Mouse (Mus musculus) hindbrain, embryonic 15.5 days (tissue): Measurements from ENCODE around the gene Pde2a. TPM values are rescaled to one million over a fixed set of nuclear protein-coding genes. Genes with fewer than 3 reads are reported as not detected.

Source experiments
- ATAC-seq: fragments of 200-750 bp; cut with Nextera tagmentation; 2 replicates; pipeline ENCODE4 v1.8.0; 2017; ENCODE audit warnings: low read depth, moderate number of reproducible peaks, moderate TSS enrichment; ENCODE audit not compliant: low FRiP score
- H3K27ac ChIP-seq: fragments of 300-500 bp; sonication (generic); replicated peaks from 2 replicates; pipeline ENCODE4 v1.5.1; 2015; ENCODE audit warnings: mild to moderate bottlenecking, inconsistent platforms
- H3K27me3 ChIP-seq: fragments of 300-500 bp; sonication (generic); 2 replicates; pipeline ENCODE4 v1.6.1; 2015; ENCODE audit warnings: control low read depth, inconsistent platforms
- H3K36me3 ChIP-seq: fragments of 300-500 bp; sonication (generic); 2 replicates; pipeline ENCODE4 v1.6.1; 2015; ENCODE audit warnings: control low read depth, inconsistent platforms
- H3K4me1 ChIP-seq: fragments of 300-500 bp; sonication (generic); replicated peaks from 2 replicates; pipeline ENCODE4 v1.6.1; 2015; ENCODE audit warnings: control low read depth, inconsistent platforms
- H3K4me2 ChIP-seq: fragments of 300-500 bp; sonication (generic); 2 replicates; pipeline ENCODE4 v1.6.1; 2015; ENCODE audit warnings: moderate library complexity, mild to moderate bottlenecking, inconsistent platforms
- H3K4me3 ChIP-seq: fragments of 300-500 bp; sonication (generic); 2 replicates; pipeline ENCODE4 v1.5.1; 2015; ENCODE audit warnings: mild to moderate bottlenecking, inconsistent platforms
- H3K9ac ChIP-seq: fragments of 300-500 bp; sonication (generic); 2 replicates; pipeline ENCODE4 v1.6.1; 2015; ENCODE audit warnings: inconsistent platforms
- H3K9me3 ChIP-seq: fragments of 300-500 bp; sonication (generic); 2 replicates; pipeline ENCODE4 v1.6.1; 2016; ENCODE audit warnings: control low read depth, inconsistent platforms
- WGBS: fragments of 180-500 bp; shearing (Covaris S2); methylation state at CpG from one replicate; pipeline ENCODE4 v1.1.7; 2015; 5-methylcytosine and 5-hydroxymethylcytosine counted together
- polyA plus RNA-seq: library from polyadenylated mRNA; unstranded; fragments of >200 nt; fragmentation: Nextera tagmentation; extraction: Ambion mirVana; gene quantifications from 2 replicates; pipeline ENCODE4 v1.2.1, GENCODE M21; 2015

Pde2a gene
- polyA plus RNA-seq, 1 experiment from 2014 or later, result 34.8 TPM

DNA sequence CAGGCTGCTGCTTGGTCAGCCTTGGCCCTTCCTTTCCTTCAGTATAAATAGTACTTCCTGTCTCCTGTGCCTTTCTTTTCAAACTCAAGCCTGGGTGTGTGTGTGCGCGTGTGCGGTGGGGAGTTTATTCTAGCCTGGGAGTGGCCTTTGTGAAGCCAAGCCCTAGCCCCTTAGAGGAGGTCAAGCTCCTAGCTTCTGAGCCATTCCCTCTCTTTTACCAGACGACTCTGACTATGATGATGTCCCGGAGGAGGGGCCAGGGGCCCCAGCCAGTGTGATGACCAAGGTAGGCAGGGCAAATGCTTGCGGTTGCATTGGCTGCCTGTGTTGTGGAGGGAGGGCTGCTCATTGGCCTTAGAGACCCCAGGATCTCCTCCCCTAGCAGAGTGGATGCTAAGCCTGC, 36.2 kb upstream of the Pde2a start:
- Histone ChIP-seq H3K9me3 (no peaks in the 10 kb centered on the region), H3K36me3 (no peaks in the 10 kb centered on the region), H3K9ac (no peak overlapping the region), H3K4me2 (no peak overlapping the region), H3K27me3 (no peaks in the 10 kb centered on the region), H3K27ac (no peak overlapping the region), H3K4me1 (no peaks in the 10 kb centered on the region), H3K4me3 (no peak overlapping the region)
- WGBS, result 57% methylated on average over 6 of the region's 6 CpGs
- no peak for ATAC-seq

DNA sequence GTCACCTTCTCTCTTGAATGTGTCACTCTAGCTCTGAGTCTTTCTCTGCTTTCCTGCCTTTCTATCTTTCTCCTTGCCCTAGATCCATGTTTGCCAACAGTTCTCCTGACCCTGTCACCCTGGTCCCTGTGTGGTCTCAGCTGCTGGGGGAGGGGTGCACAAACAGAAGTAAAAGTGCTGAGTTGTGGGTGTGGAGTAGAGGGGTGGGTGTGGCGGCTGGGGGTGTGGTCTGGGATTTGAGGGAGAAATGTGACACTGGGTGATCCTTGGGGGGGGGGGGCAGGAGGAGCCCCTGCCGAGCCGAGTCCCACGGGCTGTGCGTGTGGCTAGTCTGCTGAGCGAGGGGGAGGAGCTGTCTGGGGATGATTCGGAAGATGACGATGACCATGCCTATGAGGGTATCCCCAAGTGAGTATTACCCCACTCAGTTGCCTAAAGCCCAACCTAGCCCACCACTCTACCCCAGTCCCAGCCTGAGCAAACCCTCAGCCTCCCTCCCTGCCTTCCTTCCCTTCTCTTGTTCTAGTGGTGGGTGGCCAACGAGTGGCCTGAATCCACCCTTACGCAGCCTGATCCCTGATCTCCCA, 35.5 kb upstream of the Pde2a start:
- 70% methylated on average over 10 of the region's 10 CpGs for WGBS
- no peak overlapping the region for H3K27ac ChIP-seq
- H3K9ac ChIP-seq, result no peak overlapping the region
- H3K4me3 ChIP-seq, result no peak overlapping the region
- no peaks in the 10 kb centered on the region for H3K9me3 ChIP-seq
- H3K4me1 ChIP-seq, result no peaks in the 10 kb centered on the region
- ATAC-seq, result no peak
- no peaks in the 10 kb centered on the region for H3K36me3 ChIP-seq
- H3K4me2 ChIP-seq, result no peak overlapping the region
- H3K27me3 ChIP-seq, result no peaks in the 10 kb centered on the region

- Histone ChIP-seq H3K4me3 (no peak overlapping the region), H3K27me3 (no peaks in the 10 kb centered on the region), H3K4me2 (no peak overlapping the region), H3K4me1 (peaks cover 3% of the 10 kb centered on the region; the same call in 1 of the 2 replicates), H3K9me3 (no peaks in the 10 kb centered on the region), H3K27ac (no peak overlapping the region), H3K9ac (no peak overlapping the region), H3K36me3 (no peaks in the 10 kb centered on the region)
- 95% methylated on average over 6 of the region's 6 CpGs for WGBS
- no peak for ATAC-seq
Observed at GRCm38 (mm10) chr7:101389256-101389655, 32.2 kb upstream of the Pde2a start.

DNA sequence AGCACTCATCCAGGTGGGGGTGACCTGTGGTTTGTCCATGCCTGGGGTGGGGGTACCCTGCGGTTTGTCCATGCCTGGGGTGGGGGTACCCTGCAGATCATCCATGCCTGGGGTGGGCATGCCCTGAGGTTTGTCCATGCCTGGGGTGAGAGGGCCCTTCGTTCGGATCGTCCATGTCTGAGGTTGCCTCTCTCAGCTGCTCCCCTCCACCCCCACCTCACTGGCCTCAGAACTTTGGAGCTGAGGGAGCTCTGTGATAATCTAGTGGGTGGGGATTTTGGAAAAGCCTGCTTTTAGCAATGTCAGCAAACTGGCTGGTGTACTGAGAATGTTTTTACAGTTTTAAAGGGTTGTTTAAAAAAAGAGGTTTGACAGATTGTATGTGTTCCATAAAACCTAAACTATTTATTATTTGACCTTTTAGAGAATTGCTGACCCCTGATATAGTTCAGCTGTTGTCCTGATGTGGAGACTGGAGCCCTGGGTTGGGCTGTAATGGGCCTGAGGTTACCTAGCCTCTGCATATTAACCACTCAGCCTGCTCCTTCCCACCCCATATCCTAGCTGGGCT, 29.5 kb upstream of the Pde2a start:
- ATAC-seq, result no peak
- Histone ChIP-seq H3K36me3 (no peaks in the 10 kb centered on the region), H3K4me1 (peaks cover 3% of the 10 kb centered on the region; the same call in 1 of the 2 replicates), H3K9ac (no peak overlapping the region), H3K4me3 (no peak overlapping the region), H3K4me2 (no peak overlapping the region), H3K9me3 (no peaks in the 10 kb centered on the region), H3K27ac (peak overlapping the region; percentile 11; the same call in 1 of the 2 replicates), H3K27me3 (no peaks in the 10 kb centered on the region)
- 81% methylated on average over 4 of the region's 4 CpGs for WGBS

DNA sequence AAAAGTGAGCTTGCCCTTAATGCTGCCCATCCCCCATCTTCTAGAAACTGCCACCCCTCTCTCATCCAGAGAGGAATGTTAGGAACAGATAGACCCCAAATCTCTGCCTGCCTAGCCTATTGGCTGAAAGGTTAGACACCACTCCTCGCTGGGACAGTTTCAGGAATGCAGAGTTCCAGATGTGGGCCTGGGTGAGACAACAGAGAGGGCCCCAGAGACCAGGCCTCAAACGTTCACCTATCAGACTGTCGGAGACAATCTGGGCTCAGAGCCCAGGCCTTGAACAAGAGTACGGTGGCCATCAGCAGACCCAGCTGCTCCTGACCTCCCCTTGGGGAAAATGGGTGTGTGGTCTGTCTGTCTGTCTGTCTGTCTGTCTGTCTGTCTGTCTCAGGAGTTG, 28.5 kb upstream of the Pde2a start:
- H3K4me1 ChIP-seq, result peaks cover 3% of the 10 kb centered on the region; the same call in 1 of the 2 replicates
- no peaks in the 10 kb centered on the region for H3K9me3 ChIP-seq
- 58% methylated on average over 4 of the region's 4 CpGs for WGBS
- no peaks in the 10 kb centered on the region for H3K36me3 ChIP-seq
- H3K4me3 ChIP-seq, result no peak overlapping the region
- H3K4me2 ChIP-seq, result no peak overlapping the region
- H3K27ac ChIP-seq, result peak overlapping the region; percentile 47; the same call in 1 of the 2 replicates
- H3K9ac ChIP-seq, result no peak overlapping the region
- no peaks in the 10 kb centered on the region for H3K27me3 ChIP-seq
- no peak for ATAC-seq

DNA sequence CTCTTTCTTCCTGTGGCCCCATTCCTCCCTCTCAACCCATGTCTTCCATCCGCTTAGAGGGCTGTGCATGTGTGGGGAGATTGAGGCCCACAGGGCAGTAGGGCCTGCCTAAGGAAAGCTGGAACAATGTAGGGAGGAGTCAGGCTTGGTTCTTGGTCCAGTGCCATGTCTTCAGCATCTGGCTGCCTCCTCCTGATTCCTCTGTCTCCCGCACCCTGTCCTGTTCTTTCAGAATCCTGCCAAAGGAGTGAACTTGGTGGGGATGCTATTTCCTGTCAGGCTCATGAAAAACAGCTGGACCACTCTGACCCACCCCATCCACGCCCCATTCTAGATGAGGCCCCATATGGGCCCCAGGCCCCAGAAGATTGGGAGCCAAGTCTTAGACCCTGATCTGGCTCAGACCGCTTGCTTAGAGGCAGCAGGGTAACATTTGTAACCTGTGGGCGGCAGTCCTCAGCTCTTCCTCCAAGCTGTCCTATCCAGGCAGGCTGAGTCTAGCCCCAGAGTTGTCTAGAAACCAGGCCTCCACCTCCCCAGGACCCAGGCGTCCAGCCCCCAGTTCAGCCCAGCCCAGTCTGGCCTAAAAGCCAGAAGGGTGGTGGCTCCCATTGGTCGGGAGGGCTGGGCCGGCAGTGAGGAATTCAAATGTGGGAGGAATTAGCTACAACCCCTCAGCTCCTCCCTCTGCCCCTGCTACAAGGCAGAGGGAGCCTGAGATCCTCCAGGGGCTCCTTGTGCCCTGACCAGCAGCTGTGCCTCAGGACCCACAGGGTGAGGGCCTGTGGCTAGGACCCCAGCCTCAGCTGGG, 27.6 kb upstream of the Pde2a start:
- Histone ChIP-seq H3K9me3 (no peaks in the 10 kb centered on the region), H3K4me1 (peaks cover 3% of the 10 kb centered on the region; the same call in 1 of the 2 replicates), H3K4me3 (no peak overlapping the region), H3K27ac (peak overlapping the region; percentile 47; the same call in 1 of the 2 replicates), H3K9ac (no peak overlapping the region), H3K4me2 (no peak overlapping the region), H3K27me3 (no peaks in the 10 kb centered on the region), H3K36me3 (no peaks in the 10 kb centered on the region)
- WGBS, result 52% methylated on average over 8 of the region's 8 CpGs
- peak; percentile 27; the same call in 1 of the 2 replicates for ATAC-seq

- WGBS, result 74% methylated on average over 3 of the region's 3 CpGs
- Histone ChIP-seq H3K4me2 (no peak overlapping the region), H3K9me3 (no peaks in the 10 kb centered on the region), H3K36me3 (no peaks in the 10 kb centered on the region), H3K9ac (no peak overlapping the region), H3K4me3 (no peak overlapping the region), H3K4me1 (peaks cover 3% of the 10 kb centered on the region; the same call in 1 of the 2 replicates), H3K27me3 (no peaks in the 10 kb centered on the region), H3K27ac (no peak overlapping the region)
- no peak for ATAC-seq
Observed at GRCm38 (mm10) chr7:101394569-101394968, 26.9 kb upstream of the Pde2a start.

GRCm38 (mm10) chr7:101395471-101395870, 26.0 kb upstream of the Pde2a start:
- H3K27me3 ChIP-seq, result no peaks in the 10 kb centered on the region
- no peaks in the 10 kb centered on the region for H3K36me3 ChIP-seq
- 72% methylated on average over 2 of the region's 2 CpGs for WGBS
- H3K27ac ChIP-seq, result no peak overlapping the region
- H3K4me3 ChIP-seq, result no peak overlapping the region
- no peaks in the 10 kb centered on the region for H3K9me3 ChIP-seq
- peak; percentile 9; the same call in 1 of the 2 replicates for ATAC-seq
- no peak overlapping the region for H3K4me2 ChIP-seq
- no peak overlapping the region for H3K9ac ChIP-seq
- peaks cover 3% of the 10 kb centered on the region; the same call in 1 of the 2 replicates for H3K4me1 ChIP-seq

DNA sequence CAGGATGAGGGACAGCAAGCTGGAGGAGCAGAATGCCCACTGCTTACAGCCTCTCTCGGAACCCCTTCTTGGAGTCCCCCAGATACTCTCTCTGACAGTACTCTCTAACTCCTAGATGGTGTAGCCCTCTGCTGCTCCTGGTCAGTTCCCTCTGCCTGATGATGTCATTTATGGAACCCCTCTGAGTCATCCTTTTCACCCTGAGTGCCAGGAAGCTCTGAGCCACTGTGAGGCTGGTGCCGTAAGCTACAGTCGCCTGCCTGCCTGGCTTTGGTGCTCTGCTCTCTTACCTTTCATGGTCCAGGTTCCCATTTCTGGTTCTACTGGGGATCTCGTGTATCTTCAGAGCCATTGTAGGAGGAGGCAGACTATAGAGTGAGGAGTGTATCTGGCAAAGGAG, 24.3 kb upstream of the Pde2a start:
- Histone ChIP-seq H3K9ac (no peak overlapping the region), H3K27me3 (no peaks in the 10 kb centered on the region), H3K9me3 (no peaks in the 10 kb centered on the region), H3K4me3 (no peak overlapping the region), H3K4me1 (peaks cover 3% of the 10 kb centered on the region; the same call in 1 of the 2 replicates), H3K4me2 (no peak overlapping the region), H3K27ac (no peak overlapping the region), H3K36me3 (no peaks in the 10 kb centered on the region)
- ATAC-seq, result no peak
- WGBS, result 87% methylated on average over 4 of the region's 4 CpGs

DNA sequence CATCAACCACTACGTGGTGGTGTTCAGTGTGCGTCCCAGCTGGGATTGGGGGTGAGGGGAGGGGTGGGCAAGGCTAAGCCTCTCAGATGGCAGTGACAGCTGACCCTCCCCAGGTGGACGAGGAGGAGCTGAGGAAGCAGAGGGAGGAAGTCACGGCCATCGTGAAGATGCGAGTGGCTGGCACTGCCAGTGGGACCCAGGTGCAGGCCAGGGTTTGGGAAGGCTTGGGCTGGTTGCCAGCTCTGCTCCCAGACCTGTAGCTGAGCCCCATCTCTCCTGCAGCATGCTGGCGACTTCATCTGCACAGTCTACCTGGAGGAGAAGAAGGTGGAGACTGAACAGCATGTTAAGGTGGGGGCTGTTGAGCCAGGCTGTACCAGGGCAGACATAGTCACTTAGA, 20.0 kb upstream of the Pde2a start:
- Histone ChIP-seq H3K4me3 (no peak overlapping the region), H3K9me3 (no peaks in the 10 kb centered on the region), H3K27ac (no peak overlapping the region), H3K36me3 (no peaks in the 10 kb centered on the region), H3K9ac (no peak overlapping the region), H3K27me3 (no peaks in the 10 kb centered on the region), H3K4me2 (no peak overlapping the region), H3K4me1 (no peaks in the 10 kb centered on the region)
- no peak for ATAC-seq
- WGBS, result 72% methylated on average over 7 of the region's 7 CpGs

DNA sequence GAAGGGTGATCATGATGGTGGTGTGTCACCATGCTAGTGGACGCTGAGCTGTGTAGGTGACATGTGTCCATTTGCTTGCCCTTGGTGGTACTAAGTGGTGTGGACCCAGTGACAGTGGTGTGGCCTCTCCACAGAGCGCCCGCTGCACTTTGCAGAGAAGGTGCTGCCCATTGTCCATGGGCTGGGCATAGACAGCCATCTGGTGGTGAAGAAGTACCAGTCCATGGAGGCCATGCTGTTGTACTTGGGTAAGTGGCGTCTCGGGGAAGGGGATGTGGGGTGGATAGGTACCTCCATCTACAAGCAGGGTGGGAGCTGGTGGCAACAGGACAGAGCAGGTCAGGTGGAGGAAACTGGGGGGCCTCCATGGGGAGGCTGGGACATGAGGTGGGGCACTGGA, 17.7 kb upstream of the Pde2a start:
- H3K4me1 ChIP-seq, result no peaks in the 10 kb centered on the region
- no peaks in the 10 kb centered on the region for H3K9me3 ChIP-seq
- no peaks in the 10 kb centered on the region for H3K36me3 ChIP-seq
- WGBS, result 96% methylated on average over 5 of the region's 5 CpGs
- H3K27ac ChIP-seq, result no peak overlapping the region
- H3K27me3 ChIP-seq, result no peaks in the 10 kb centered on the region
- no peak overlapping the region for H3K9ac ChIP-seq
- H3K4me2 ChIP-seq, result no peak overlapping the region
- H3K4me3 ChIP-seq, result no peak overlapping the region
- ATAC-seq, result no peak

- Histone ChIP-seq H3K27ac (no peak within 1 kb of the TSS), H3K4me3 (no peak within 1 kb of the TSS), H3K9ac (no peak within 1 kb of the TSS), H3K27me3 (no peaks in the 10 kb centered on the region), H3K4me2 (no peak within 1 kb of the TSS), H3K36me3 (no peaks in the 10 kb centered on the region), H3K9me3 (no peaks in the 10 kb centered on the region), H3K4me1 (peaks cover 21% of the 10 kb centered on the region)
- 84% methylated on average over 11 of the region's 11 CpGs for WGBS
- no peak for ATAC-seq
Observed at GRCm38 (mm10) chr7:101410267-101410936, 11.1 kb upstream of the Pde2a start, which contains the start of gene Gm45837. TSS of gene Gm45837 (plus strand) at chr7:101410886.
